Mouse (Mus musculus) limb, embryonic 12.5 days (tissue): ENCODE measurements around the gene Sh3bp5. TPM values are rescaled to one million over a fixed set of nuclear protein-coding genes. Genes with fewer than 3 reads are reported as not detected.
A peak's percentile ranks its signal among the peaks of the same experiment; 100 is the strongest.

Experiments
- ATAC-seq: fragments of 200-750 bp; cut with Nextera tagmentation; 2 replicates; pipeline ENCODE4 v1.8.0; 2017; ENCODE audit warnings: low read depth, moderate TSS enrichment; ENCODE audit not compliant: insufficient number of reproducible peaks, insufficient read depth, low FRiP score, low TSS enrichment
- H3K27ac ChIP-seq: fragments of 300-500 bp; sonication (generic); 2 replicates; pipeline ENCODE4 v1.5.1; 2016; ENCODE audit warnings: mild to moderate bottlenecking, moderate library complexity
- H3K27me3 ChIP-seq: fragments of 300-500 bp; sonication (generic); 2 replicates; pipeline ENCODE4 v1.6.1; 2016; ENCODE audit warnings: mild to moderate bottlenecking, moderate library complexity
- H3K36me3 ChIP-seq: fragments of 300-500 bp; sonication (generic); 2 replicates; pipeline ENCODE4 v1.6.1; 2016; ENCODE audit warnings: mild to moderate bottlenecking, moderate library complexity
- H3K4me1 ChIP-seq: fragments of 300-500 bp; sonication (generic); replicated peaks from 2 replicates; pipeline ENCODE4 v1.6.1; 2016
- H3K4me2 ChIP-seq: fragments of 300-500 bp; sonication (generic); 2 replicates; pipeline ENCODE4 v1.6.1; 2016; ENCODE audit warnings: mild to moderate bottlenecking, moderate library complexity
- H3K4me3 ChIP-seq: fragments of 300-500 bp; sonication (generic); replicated peaks from 2 replicates; pipeline ENCODE4 v1.5.1; 2016; ENCODE audit warnings: mild to moderate bottlenecking
- H3K9ac ChIP-seq: fragments of 300-500 bp; sonication (generic); replicated peaks from 2 replicates; pipeline ENCODE4 v1.6.1; 2016; ENCODE audit warnings: mild to moderate bottlenecking, moderate library complexity
- H3K9me3 ChIP-seq: fragments of 300-500 bp; sonication (generic); 2 replicates; pipeline ENCODE4 v1.6.1; 2016; ENCODE audit warnings: mild to moderate bottlenecking, moderate library complexity
- WGBS: fragments of 180-500 bp; shearing (Covaris S2); methylation state at CpG from one replicate; pipeline ENCODE4 v1.1.7; 2016; 5-methylcytosine and 5-hydroxymethylcytosine counted together
- polyA plus RNA-seq: library from polyadenylated mRNA; unstranded; fragments of >200 nt; fragmentation: Nextera tagmentation; extraction: Ambion mirVana; gene quantifications from 2 replicates; pipeline ENCODE4 v1.2.1, GENCODE M21; 2016

Gene Sh3bp5
- polyA plus RNA-seq, 1 experiment from 2014 or later = 41.9 TPM

DNA sequence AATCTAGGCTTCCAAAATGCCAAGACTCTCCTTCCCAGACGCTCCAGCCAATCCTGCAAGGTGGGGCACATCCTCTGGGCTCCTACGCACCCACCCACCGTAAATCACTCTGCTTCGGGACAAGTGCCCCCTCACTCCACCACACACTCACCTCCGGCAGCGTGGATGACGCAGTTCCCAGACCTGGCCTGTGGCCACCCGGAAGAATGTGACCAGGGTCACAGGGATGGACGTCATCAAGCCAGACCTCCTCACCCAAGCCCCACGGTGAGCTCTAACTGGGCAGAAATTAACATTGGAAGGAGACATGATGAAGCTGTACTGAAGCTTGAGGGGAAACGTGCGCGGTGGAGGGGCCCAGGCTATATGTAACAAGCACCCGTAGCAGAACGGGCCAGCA, 28.7 kb downstream of the Sh3bp5 start:
- no peak for ATAC-seq
- peaks cover 18% of the 10 kb centered on the region for H3K4me1 ChIP-seq
- no peaks in the 10 kb centered on the region for H3K27me3 ChIP-seq
- H3K27ac ChIP-seq = no peak overlapping the region
- no peak overlapping the region for H3K4me3 ChIP-seq
- no peak overlapping the region for H3K9ac ChIP-seq
- H3K36me3 ChIP-seq = peaks cover 69% of the 10 kb centered on the region
- H3K4me2 ChIP-seq = no peak overlapping the region
- H3K9me3 ChIP-seq = no peaks in the 10 kb centered on the region
- WGBS = 60% methylated on average over 15 of the region's 15 CpGs

DNA sequence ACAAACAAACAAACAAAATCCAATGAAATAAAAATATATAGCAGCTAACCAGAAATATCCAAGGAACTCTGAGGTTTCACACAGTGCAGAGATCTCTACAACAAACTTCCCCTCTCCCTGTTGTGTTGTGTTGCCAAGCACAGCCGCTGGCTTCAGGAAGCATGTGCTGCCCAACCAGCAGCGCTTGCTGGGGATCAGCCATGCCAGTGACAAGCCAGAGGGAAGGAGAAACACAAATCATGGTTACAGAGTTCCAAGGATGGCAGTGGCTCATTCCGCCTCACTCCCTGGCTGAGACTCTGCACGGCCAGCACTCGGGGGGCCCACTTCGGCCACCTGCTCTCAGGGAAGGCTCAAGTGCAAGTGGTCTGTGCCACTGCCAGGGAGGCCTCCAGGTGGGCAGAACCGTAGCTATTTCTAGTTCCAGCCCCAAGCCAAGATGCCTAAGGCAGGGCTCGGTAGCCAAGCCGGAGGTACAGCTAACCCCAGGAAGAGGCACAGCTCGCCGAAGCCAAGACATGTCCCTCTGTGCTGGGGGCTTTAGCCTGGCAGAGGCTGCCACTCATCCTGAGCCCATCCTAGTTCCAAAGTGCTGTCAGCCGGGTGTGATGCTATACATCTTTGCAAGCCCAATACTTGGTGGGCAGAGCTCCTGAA, 29.6 kb downstream of the Sh3bp5 start:
- Histone ChIP-seq H3K9me3 (no peaks in the 10 kb centered on the region), H3K4me1 (peaks cover 15% of the 10 kb centered on the region), H3K36me3 (peaks cover 65% of the 10 kb centered on the region), H3K27me3 (no peaks in the 10 kb centered on the region), H3K9ac (no peak overlapping the region), H3K27ac (no peak overlapping the region), H3K4me3 (no peak overlapping the region), H3K4me2 (no peak overlapping the region)
- WGBS = 86% methylated on average over 12 of the region's 12 CpGs
- ATAC-seq = no peak

DNA sequence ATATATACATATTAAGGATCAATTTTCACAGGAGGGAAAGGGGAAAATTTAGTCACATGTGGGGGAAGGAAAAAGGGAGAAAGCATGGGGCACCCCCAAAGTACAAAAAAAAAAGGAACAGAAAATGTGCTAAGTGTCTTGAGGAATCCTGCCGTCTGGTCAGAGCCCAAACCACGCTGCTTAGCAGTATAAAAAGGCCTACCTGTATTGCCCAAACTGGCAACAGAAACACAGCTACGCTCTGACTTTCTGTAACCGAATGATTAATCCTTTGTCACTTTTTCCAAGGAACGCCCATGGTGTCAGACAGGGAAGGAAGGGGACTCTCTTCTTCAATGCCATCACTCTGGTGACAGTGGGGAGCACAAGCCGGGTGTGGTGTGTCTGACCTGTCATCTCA, 30.2 kb downstream of the Sh3bp5 start:
- Histone ChIP-seq H3K9ac (no peak overlapping the region), H3K4me2 (no peak overlapping the region), H3K4me1 (peaks cover 15% of the 10 kb centered on the region), H3K27me3 (no peaks in the 10 kb centered on the region), H3K36me3 (peaks cover 62% of the 10 kb centered on the region), H3K9me3 (no peaks in the 10 kb centered on the region), H3K4me3 (no peak overlapping the region), H3K27ac (no peak overlapping the region)
- no peak for ATAC-seq
- 90% methylated on average over 6 of the region's 6 CpGs for WGBS

DNA sequence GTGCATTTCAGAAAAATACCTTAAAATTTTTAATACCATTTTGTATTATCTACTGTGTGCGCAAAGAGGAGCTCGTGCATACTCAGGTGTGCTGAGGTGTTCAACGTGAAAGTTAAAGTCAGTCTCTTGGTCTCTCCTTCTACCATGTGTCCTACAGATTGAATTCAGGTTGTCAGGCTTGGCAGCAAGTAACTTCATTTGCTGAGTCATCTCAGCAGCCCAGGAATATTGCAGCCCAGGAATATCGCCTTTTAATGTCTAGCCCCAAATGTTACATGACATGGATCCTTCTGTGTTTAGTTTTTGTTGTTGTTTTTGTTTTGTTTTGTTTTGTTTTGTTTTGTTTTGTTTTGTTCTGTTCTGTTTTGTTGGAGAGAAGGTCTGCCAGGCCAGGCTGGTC, 31.2 kb downstream of the Sh3bp5 start:
- H3K27me3 ChIP-seq = no peaks in the 10 kb centered on the region

DNA sequence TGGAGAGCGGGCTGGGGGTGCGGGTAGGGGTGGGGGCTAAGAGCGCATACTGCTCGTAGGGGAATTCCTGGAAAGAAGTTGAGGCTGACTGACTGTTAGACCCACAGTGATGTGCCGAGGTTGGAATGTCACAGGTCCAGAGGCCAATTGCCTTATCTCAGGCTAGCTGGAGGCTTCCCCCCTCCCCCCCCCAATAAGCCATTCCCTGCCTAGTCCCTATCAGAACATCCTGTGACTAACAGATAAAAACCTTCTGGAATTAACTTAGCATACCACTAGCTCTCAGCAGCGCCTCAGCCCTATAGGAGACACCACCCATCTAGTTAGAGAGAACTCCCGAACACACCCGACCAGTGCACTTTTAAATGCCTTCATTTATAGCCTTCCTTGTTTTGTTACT, 31.9 kb downstream of the Sh3bp5 start:
- H3K36me3 ChIP-seq = peaks cover 54% of the 10 kb centered on the region
- no peaks in the 10 kb centered on the region for H3K9me3 ChIP-seq
- H3K27ac ChIP-seq = no peak overlapping the region; the same call in 1 of the 2 replicates
- no peak overlapping the region for H3K4me2 ChIP-seq
- no peak overlapping the region for H3K4me3 ChIP-seq
- 41% methylated on average over 8 of the region's 8 CpGs for WGBS
- no peak for ATAC-seq
- H3K4me1 ChIP-seq = peaks cover 30% of the 10 kb centered on the region
- no peak overlapping the region for H3K9ac ChIP-seq
- no peaks in the 10 kb centered on the region for H3K27me3 ChIP-seq

More for the DNA sequence above, 31.2 kb downstream of the Sh3bp5 start:
- no peaks in the 10 kb centered on the region for H3K9me3 ChIP-seq
- H3K4me1 ChIP-seq = peaks cover 24% of the 10 kb centered on the region
- no peak overlapping the region for H3K9ac ChIP-seq
- 89% methylated on average over 4 of the region's 4 CpGs for WGBS
- H3K4me2 ChIP-seq = no peak overlapping the region
- no peak overlapping the region for H3K27ac ChIP-seq
- no peak overlapping the region for H3K4me3 ChIP-seq
- peaks cover 59% of the 10 kb centered on the region for H3K36me3 ChIP-seq
- ATAC-seq = no peak

DNA sequence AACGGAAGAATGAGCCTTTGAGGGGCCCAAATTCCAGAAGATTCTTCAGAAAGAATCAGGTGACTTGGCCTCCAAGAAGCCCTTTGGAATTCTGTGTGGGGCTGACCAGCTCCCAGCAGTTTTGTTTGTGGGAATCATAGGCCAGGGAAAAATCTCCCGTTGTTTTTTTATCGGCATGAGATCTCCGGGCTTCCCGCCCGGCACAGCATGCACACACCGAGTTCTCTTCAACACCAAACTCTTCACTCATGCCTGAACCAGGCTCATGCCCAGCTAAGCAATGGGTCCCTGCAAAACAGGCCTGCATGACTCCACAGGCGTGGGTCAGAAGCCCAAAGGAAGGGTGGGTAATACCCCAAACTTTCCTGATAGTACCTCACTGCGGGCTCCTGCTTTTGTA, 32.3 kb downstream of the Sh3bp5 start:
- no peak overlapping the region for H3K4me3 ChIP-seq
- H3K4me1 ChIP-seq = peaks cover 35% of the 10 kb centered on the region
- 63% methylated on average over 9 of the region's 9 CpGs for WGBS
- H3K4me2 ChIP-seq = no peak overlapping the region
- H3K36me3 ChIP-seq = peaks cover 49% of the 10 kb centered on the region
- no peaks in the 10 kb centered on the region for H3K9me3 ChIP-seq
- no peaks in the 10 kb centered on the region for H3K27me3 ChIP-seq
- H3K9ac ChIP-seq = no peak overlapping the region
- ATAC-seq = no peak
- H3K27ac ChIP-seq = no peak overlapping the region; the same call in 1 of the 2 replicates

DNA sequence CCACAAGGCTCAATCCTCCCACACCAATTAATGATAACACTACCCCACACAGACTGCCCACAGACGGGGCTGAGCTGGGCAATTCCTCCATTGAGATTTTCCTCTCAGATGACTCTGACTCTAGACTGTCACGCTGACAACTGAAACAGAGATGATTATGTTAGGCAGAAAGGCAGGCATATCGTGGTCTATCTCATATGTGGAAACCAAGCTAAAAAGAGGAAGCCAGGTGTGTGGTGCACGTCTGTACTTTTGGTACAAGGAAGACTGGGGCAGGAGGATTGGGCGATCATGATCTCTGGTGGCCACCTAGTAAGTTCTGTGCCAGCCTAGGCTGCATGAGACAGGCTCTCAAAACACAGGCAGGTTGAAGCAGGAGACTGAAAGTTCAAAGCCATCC, 33.2 kb downstream of the Sh3bp5 start:
- no peak overlapping the region for H3K27ac ChIP-seq
- H3K9me3 ChIP-seq = no peaks in the 10 kb centered on the region
- H3K4me2 ChIP-seq = no peak overlapping the region
- peaks cover 43% of the 10 kb centered on the region for H3K4me1 ChIP-seq
- WGBS = 88% methylated on average over 5 of the region's 5 CpGs
- no peak overlapping the region for H3K4me3 ChIP-seq
- ATAC-seq = no peak
- no peak overlapping the region for H3K9ac ChIP-seq
- H3K36me3 ChIP-seq = peaks cover 52% of the 10 kb centered on the region
- no peaks in the 10 kb centered on the region for H3K27me3 ChIP-seq

DNA sequence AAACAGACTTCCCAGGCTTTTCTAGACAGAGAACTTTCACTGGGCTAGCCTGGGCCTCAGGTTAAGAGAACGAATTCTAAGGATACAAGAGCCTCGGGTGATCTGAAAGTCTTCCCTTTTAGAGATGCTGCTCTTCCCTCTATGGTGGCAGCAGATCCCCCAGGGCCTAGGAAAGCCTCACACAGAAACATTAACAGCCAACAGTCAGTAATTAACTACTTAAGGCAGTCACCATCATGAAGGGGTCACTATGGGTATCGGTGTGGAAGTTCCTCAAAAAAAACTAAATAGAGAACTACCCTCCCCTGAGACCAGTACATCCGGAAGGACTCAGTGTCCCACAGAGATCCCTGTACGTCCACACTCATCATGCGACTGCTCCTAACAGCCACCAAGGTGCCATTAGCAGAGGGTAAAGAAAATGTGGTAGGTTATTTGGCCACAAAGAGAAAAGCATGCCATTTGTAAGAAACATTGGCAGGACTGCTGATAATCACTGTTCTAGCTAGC, 33.9 kb downstream of the Sh3bp5 start:
- ATAC-seq = no peak
- H3K27me3 ChIP-seq = no peaks in the 10 kb centered on the region
- H3K4me2 ChIP-seq = no peak overlapping the region
- H3K4me1 ChIP-seq = peaks cover 46% of the 10 kb centered on the region
- no peak overlapping the region for H3K4me3 ChIP-seq
- peaks cover 48% of the 10 kb centered on the region for H3K36me3 ChIP-seq
- no peak overlapping the region for H3K27ac ChIP-seq
- 69% methylated on average over 6 of the region's 6 CpGs for WGBS
- no peaks in the 10 kb centered on the region for H3K9me3 ChIP-seq
- no peak overlapping the region for H3K9ac ChIP-seq

DNA sequence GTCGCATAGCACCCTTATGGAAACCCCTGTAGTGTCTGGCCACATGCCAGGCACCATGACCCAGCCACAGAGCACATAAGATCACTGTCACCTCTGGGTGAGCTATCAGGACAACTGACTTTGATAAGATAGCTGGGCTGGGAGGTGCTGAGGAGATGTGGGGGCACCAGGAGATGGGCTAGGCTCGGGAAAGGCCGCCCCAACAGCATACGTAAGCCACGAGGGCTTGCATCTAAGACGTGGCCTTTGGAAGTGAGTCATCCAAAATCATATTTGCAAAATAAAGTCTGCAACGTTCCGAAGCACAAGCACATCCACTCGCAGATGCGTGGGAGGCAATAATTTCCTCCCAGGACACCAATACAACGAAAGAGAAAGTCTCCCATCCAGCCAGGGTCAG, 35.0 kb downstream of the Sh3bp5 start:
- H3K27ac ChIP-seq = no peak overlapping the region
- H3K9ac ChIP-seq = no peak overlapping the region
- no peak overlapping the region for H3K4me3 ChIP-seq
- peaks cover 46% of the 10 kb centered on the region for H3K4me1 ChIP-seq
- WGBS = 79% methylated on average over 11 of the region's 11 CpGs
- ATAC-seq = no peak
- H3K36me3 ChIP-seq = peaks cover 40% of the 10 kb centered on the region
- H3K4me2 ChIP-seq = no peak overlapping the region
- no peaks in the 10 kb centered on the region for H3K27me3 ChIP-seq
- H3K9me3 ChIP-seq = 0 out of 2 replicates have a peak, but pooled peaks cover under 1% of the 10 kb centered on the region

DNA sequence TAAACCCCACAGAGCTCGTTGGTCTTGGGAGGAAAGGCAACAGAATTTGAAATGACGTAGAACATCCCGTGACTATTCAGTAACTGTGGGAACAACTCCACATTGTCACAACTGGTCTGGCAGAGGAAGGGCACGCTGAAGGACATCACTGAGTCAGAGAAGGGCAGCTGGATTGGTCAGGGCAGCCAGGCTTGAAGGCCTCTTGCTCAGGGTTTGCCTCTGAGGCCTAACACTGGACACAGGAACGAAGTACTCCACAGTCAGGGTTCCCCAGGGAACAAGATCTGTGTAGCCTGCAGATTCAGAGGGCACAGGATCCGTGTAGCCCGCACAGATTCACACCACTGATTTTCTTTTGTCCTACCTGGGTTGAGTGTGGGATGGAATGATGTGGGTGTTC, 35.6 kb downstream of the Sh3bp5 start:
- H3K4me3 ChIP-seq = no peak overlapping the region
- H3K27ac ChIP-seq = no peak overlapping the region
- ATAC-seq = no peak
- 81% methylated on average over 7 of the region's 7 CpGs for WGBS
- peaks cover 7% of the 10 kb centered on the region; the same call in 1 of the 2 replicates for H3K9me3 ChIP-seq
- peaks cover 46% of the 10 kb centered on the region for H3K4me1 ChIP-seq
- H3K9ac ChIP-seq = no peak overlapping the region
- H3K36me3 ChIP-seq = peaks cover 40% of the 10 kb centered on the region
- H3K27me3 ChIP-seq = no peaks in the 10 kb centered on the region
- H3K4me2 ChIP-seq = no peak overlapping the region

DNA sequence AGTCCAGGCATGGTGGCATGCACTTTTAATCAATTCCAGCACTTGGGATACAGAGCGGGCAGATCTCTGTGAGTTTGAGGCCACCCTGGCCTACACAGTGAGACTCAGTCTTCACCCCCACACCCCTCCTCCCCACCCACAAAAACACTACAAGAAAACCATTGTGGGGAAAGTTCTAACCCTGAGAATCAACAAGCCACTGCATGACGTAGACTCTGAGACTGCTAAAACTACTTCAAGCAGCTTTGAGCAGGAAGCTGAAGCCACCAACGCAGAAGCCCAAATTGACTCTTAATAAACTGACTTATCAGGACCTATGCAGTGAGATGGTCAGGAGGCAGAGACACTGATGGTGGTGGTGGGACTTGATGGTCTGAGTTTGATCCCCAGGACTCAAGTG, 36.6 kb downstream of the Sh3bp5 start:
- Histone ChIP-seq H3K4me2 (no peak overlapping the region), H3K36me3 (peaks cover 44% of the 10 kb centered on the region), H3K27me3 (no peaks in the 10 kb centered on the region), H3K9me3 (peaks cover 9% of the 10 kb centered on the region; the same call in 1 of the 2 replicates), H3K27ac (peak overlapping the region; percentile 57), H3K4me3 (no peak overlapping the region), H3K4me1 (peaks cover 43% of the 10 kb centered on the region), H3K9ac (no peak overlapping the region)
- no peak for ATAC-seq
- 55% methylated on average over 3 of the region's 3 CpGs for WGBS

DNA sequence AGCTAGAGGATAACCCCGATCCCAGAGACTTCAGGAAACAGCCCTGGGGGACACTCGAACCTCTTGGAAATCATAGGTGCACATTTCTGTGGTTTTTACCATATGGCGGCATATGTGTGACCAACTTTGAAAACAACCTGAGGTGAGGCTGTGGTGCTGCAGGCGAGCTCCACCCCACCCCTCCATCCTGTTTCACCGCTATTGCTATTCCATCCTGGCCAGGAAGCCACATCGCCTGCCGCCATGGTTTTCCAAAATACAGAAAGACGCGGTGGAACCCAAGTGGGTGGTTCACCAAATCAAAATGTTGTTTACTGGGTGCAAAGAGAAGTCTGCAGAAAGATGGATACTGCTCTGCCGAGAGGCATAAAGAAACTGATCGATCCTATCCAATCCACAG, 37.1 kb downstream of the Sh3bp5 start:
- Histone ChIP-seq H3K9ac (no peak overlapping the region), H3K36me3 (peaks cover 47% of the 10 kb centered on the region), H3K27ac (peak overlapping the region; percentile 57), H3K4me3 (no peak overlapping the region), H3K9me3 (peaks cover 9% of the 10 kb centered on the region; the same call in 1 of the 2 replicates), H3K27me3 (no peaks in the 10 kb centered on the region), H3K4me1 (peaks cover 38% of the 10 kb centered on the region), H3K4me2 (no peak overlapping the region)
- 85% methylated on average over 11 of the region's 11 CpGs for WGBS
- no peak for ATAC-seq
